Mouse (Mus musculus) embryonic facial prominence, embryonic 12.5 days (tissue): ENCODE data around the gene 4933414I15Rik. TPM values are rescaled to one million over a fixed set of nuclear protein-coding genes. Genes with fewer than 3 reads are reported as not detected.
A peak's percentile ranks its signal among the peaks of the same experiment; 100 is the strongest.

Experiments used
- ATAC-seq: fragments of 200-750 bp; cut with Nextera tagmentation; 2 replicates; pipeline ENCODE4 v1.8.0; 2017; ENCODE audit not compliant: insufficient number of reproducible peaks, insufficient read depth, low FRiP score, low TSS enrichment
- H3K27ac ChIP-seq: fragments of 300-500 bp; sonication (generic); 2 replicates; pipeline ENCODE4 v1.5.1; 2016; ENCODE audit warnings: mild to moderate bottlenecking
- H3K27me3 ChIP-seq: fragments of 300-500 bp; sonication (generic); 2 replicates; pipeline ENCODE4 v1.6.1; 2016; ENCODE audit warnings: mild to moderate bottlenecking, moderate library complexity
- H3K36me3 ChIP-seq: fragments of 300-500 bp; sonication (generic); 2 replicates; pipeline ENCODE4 v1.6.1; 2016; ENCODE audit warnings: mild to moderate bottlenecking
- H3K4me1 ChIP-seq: fragments of 300-500 bp; sonication (generic); 2 replicates; pipeline ENCODE4 v1.6.1; 2016
- H3K4me2 ChIP-seq: fragments of 300-500 bp; sonication (generic); replicated peaks from 2 replicates; pipeline ENCODE4 v1.6.1; 2016; ENCODE audit warnings: mild to moderate bottlenecking, moderate library complexity
- H3K4me3 ChIP-seq: fragments of 300-500 bp; sonication (generic); 2 replicates; pipeline ENCODE4 v1.5.1; 2016; ENCODE audit warnings: mild to moderate bottlenecking
- H3K9ac ChIP-seq: fragments of 300-500 bp; sonication (generic); 2 replicates; pipeline ENCODE4 v1.6.1; 2016; ENCODE audit warnings: mild to moderate bottlenecking, moderate library complexity
- H3K9me3 ChIP-seq: fragments of 300-500 bp; sonication (generic); 2 replicates; pipeline ENCODE4 v1.6.1; 2016; ENCODE audit warnings: mild to moderate bottlenecking, moderate library complexity
- WGBS: fragments of 180-500 bp; shearing (Covaris S2); methylation state at CpG from one replicate; pipeline ENCODE4 v1.1.7; 2016; 5-methylcytosine and 5-hydroxymethylcytosine counted together
- polyA plus RNA-seq: library from polyadenylated mRNA; unstranded; fragments of >200 nt; fragmentation: Nextera tagmentation; extraction: Ambion mirVana; gene quantifications from 2 replicates; pipeline ENCODE4 v1.2.1, GENCODE M21; 2016

Gene 4933414I15Rik
- polyA plus RNA-seq, 1 experiment from 2014 or later: not detected

- Histone ChIP-seq H3K9ac (peak overlapping the region; percentile 70), H3K4me2 (peak overlapping the region; percentile 79), H3K9me3 (no peaks in the 10 kb centered on the region), H3K36me3 (no peaks in the 10 kb centered on the region), H3K27me3 (peaks cover 3% of the 10 kb centered on the region; the same call in 1 of the 2 replicates), H3K4me1 (peaks cover 7% of the 10 kb centered on the region; the same call in 1 of the 2 replicates), H3K27ac (0 out of 2 replicates have a peak overlapping the region, but pooled peaks have one; percentile 23), H3K4me3 (peak overlapping the region; percentile 67)
- ATAC-seq: peak; percentile 45; the same call in 1 of the 2 replicates
- under 1% methylated on average over 16 of the region's 16 CpGs for WGBS
Measured at GRCm38 (mm10) chr11:50931021-50931420, 12.5 kb downstream of the 4933414I15Rik start.

DNA sequence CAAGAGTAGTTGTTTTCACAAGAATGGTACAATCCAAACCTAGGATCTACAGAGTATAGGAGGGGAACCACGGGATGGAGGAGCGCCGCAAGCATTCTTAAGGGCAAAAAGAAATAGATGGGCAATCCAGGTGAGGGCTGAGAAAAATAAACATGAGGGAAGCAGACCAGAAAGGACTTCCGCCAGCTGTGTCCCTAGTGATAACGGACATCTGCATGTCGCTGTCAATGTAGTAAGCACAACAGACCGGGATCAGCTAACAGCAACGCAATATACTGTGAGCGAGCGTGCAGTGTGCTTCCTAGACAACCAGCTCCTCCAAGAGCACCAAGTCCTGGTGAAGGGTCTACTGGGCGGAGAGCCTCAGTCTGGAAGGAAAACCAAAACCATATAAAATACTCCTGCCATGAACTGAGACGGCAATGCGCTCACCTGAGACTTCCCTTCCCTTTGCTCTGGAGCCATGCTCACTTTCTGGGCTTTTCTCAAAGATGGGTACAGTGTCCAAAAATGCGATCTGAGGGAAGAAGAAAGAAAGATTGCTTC, 13.0 kb downstream of the 4933414I15Rik start:
- Histone ChIP-seq H3K9me3 (no peaks in the 10 kb centered on the region), H3K36me3 (no peaks in the 10 kb centered on the region), H3K4me2 (peak overlapping the region; percentile 79), H3K4me3 (peak overlapping the region; percentile 67), H3K27ac (no peak overlapping the region), H3K27me3 (peaks cover 3% of the 10 kb centered on the region; the same call in 1 of the 2 replicates), H3K4me1 (peaks cover 7% of the 10 kb centered on the region; the same call in 1 of the 2 replicates), H3K9ac (peak overlapping the region; percentile 70)
- no peak for ATAC-seq
- WGBS: 30% methylated on average over 14 of the region's 14 CpGs

DNA sequence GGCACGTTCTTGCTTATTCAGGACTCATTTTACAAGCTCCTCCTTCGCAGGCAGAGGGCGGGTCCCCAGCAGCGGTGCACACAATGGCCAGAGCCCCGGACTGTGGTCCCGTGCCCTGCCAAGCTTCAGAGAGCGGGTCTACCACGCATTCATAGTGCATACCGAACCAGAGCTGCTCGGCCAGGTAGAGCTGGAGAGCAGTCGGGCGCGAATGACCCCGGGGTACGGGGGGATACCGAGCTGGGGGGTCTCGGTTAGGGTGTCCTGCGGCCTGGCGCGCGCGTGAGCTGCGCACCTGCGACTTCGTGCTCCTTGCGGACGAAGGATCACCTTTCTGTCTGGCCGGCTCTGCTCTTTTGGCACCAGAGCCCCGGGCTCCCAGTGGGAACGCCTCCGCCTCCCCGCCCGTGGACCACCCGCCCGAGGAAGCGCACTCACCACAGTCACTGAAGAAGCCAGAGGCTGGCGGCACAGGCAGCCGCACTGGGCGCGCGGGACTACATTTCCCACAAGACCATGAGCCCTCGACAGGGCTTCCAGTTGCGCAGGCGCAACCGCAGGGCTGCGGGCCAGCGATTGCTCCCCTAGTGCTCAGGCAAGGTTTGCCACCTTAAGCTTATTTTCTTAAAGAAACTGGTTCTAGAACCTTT, 27.8 kb downstream of the 4933414I15Rik start, which contains the start of gene Zfp2:
Gene Zfp2 (minus strand): TSS at position 495 of the 650 bp plus-strand sequence.
- peak within 1 kb of the TSS; percentile 72 for H3K4me3 ChIP-seq
- H3K27me3 ChIP-seq: no peaks in the 10 kb centered on the region
- ATAC-seq: peak; percentile 94
- WGBS: under 1% methylated on average over 47 of the region's 47 CpGs
- H3K9ac ChIP-seq: peak within 1 kb of the TSS; percentile 59
- peak within 1 kb of the TSS; percentile 37 for H3K4me2 ChIP-seq
- H3K4me1 ChIP-seq: no peaks in the 10 kb centered on the region
- H3K36me3 ChIP-seq: peaks cover 14% of the 10 kb centered on the region
- H3K9me3 ChIP-seq: peaks cover 14% of the 10 kb centered on the region
- H3K27ac ChIP-seq: peak within 1 kb of the TSS; percentile 41; the same call in 1 of the 2 replicates

- Histone ChIP-seq H3K27me3 (no peaks in the 10 kb centered on the region), H3K9me3 (peaks cover 14% of the 10 kb centered on the region), H3K4me3 (no peak overlapping the region), H3K9ac (no peak overlapping the region), H3K36me3 (peaks cover 28% of the 10 kb centered on the region), H3K4me1 (no peaks in the 10 kb centered on the region), H3K4me2 (no peak overlapping the region), H3K27ac (no peak overlapping the region)
- no peak for ATAC-seq
- WGBS: 87% methylated on average over 3 of the region's 3 CpGs
Measured at GRCm38 (mm10) chr11:50914461-50914860, 29.1 kb downstream of the 4933414I15Rik start.

DNA sequence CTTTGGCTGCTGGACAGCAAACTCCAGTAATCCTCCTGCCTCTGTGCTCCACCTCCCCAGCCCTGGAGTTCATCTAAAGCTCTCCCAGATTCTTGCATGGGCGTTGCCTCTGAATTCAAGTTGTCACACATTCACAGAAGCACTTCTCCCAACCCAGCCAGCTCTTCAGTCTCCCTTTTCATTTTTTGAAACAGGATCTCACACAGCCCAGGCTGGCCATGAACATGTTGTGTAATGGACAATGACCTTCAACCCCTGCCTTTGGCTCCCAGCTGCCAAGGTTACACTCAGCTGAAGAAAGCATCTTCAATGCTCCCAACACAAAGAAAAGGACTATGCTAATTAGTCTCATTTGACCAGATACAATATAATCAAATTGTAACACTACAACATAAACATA, 30.3 kb downstream of the 4933414I15Rik start:
- Histone ChIP-seq H3K9me3 (peaks cover 14% of the 10 kb centered on the region), H3K36me3 (peaks cover 39% of the 10 kb centered on the region), H3K4me2 (no peak overlapping the region), H3K9ac (no peak overlapping the region), H3K27me3 (no peaks in the 10 kb centered on the region), H3K27ac (no peak overlapping the region), H3K4me1 (no peaks in the 10 kb centered on the region), H3K4me3 (no peak overlapping the region)
- WGBS: 89% methylated on average over 1 of the region's 1 CpGs
- ATAC-seq: no peak

- 90% methylated on average over 5 of the region's 5 CpGs for WGBS
- ATAC-seq: no peak
Measured at GRCm38 (mm10) chr11:50908136-50908535, 35.4 kb downstream of the 4933414I15Rik start.

GRCm38 (mm10) chr11:50897359-50897758, 46.2 kb downstream of the 4933414I15Rik start:
- Histone ChIP-seq H3K27ac (no peak overlapping the region), H3K9ac (no peak overlapping the region), H3K27me3 (no peaks in the 10 kb centered on the region), H3K36me3 (peaks cover 43% of the 10 kb centered on the region), H3K4me1 (no peaks in the 10 kb centered on the region), H3K4me3 (no peak overlapping the region), H3K4me2 (no peak overlapping the region), H3K9me3 (peaks cover 59% of the 10 kb centered on the region)
- 80% methylated on average over 1 of the region's 1 CpGs for WGBS
- ATAC-seq: no peak

More at GRCm38 (mm10) chr11:50908136-50908535, 35.4 kb downstream of the 4933414I15Rik start:
- Histone ChIP-seq H3K27ac (no peak overlapping the region), H3K36me3 (peaks cover 88% of the 10 kb centered on the region), H3K4me1 (no peaks in the 10 kb centered on the region), H3K4me3 (no peak overlapping the region), H3K27me3 (no peaks in the 10 kb centered on the region), H3K9ac (no peak overlapping the region), H3K9me3 (peaks cover 48% of the 10 kb centered on the region), H3K4me2 (no peak overlapping the region)

- no peak overlapping the region for H3K4me3 ChIP-seq
- H3K27ac ChIP-seq: no peak overlapping the region
- 0 out of 2 replicates have a peak, but pooled peaks cover 2% of the 10 kb centered on the region for H3K36me3 ChIP-seq
- H3K9ac ChIP-seq: no peak overlapping the region
- no peaks in the 10 kb centered on the region for H3K4me1 ChIP-seq
- no peak for ATAC-seq
- whole genome bisulfite sequencing: 61% methylated on average over 2 of the region's 2 CpGs
- H3K4me2 ChIP-seq: no peak overlapping the region
- peaks cover 19% of the 10 kb centered on the region for H3K9me3 ChIP-seq
- H3K27me3 ChIP-seq: no peaks in the 10 kb centered on the region
Measured at GRCm38 (mm10) chr11:50892441-50892840, 51.1 kb downstream of the 4933414I15Rik start.

Other genes with a start within 250 kb of the 4933414I15Rik start
- gene Zfp354c, start 116.0 kb downstream of the 4933414I15Rik start, polyA plus RNA-seq: 53.7 and 54.5 TPM in 2 replicates
- gene Zfp879, start 102.2 kb downstream of the 4933414I15Rik start, polyA plus RNA-seq: 0.77 and 1.1 TPM in 2 replicates
- gene Grm6, start 93.1 kb downstream of the 4933414I15Rik start, polyA plus RNA-seq: not detected in 2 replicates
- gene Zfp454, start 56.1 kb downstream of the 4933414I15Rik start, polyA plus RNA-seq: 13.7 and 15.5 TPM in 2 replicates
- 18.3 and 19.9 TPM in 2 replicates for gene Zfp2, start 27.6 kb downstream of the 4933414I15Rik start, polyA plus RNA-seq
- gene Zfp354b, start 12.1 kb downstream of the 4933414I15Rik start, polyA plus RNA-seq: 1.6 and 1.8 TPM in 2 replicates
- gene Prop1, start 10.0 kb upstream of the 4933414I15Rik start, polyA plus RNA-seq: 1.0 TPM in 1 of 2 replicates, not detected in the other
- not detected in 2 replicates for gene Olfr1378, start 22.8 kb upstream of the 4933414I15Rik start, polyA plus RNA-seq
- not detected in 2 replicates for gene Olfr1377, start 38.2 kb upstream of the 4933414I15Rik start, polyA plus RNA-seq
- gene Olfr51, start 59.8 kb upstream of the 4933414I15Rik start, polyA plus RNA-seq: not detected in 2 replicates
- not detected in 2 replicates for gene Olfr54, start 70.5 kb upstream of the 4933414I15Rik start, polyA plus RNA-seq
- not detected in 2 replicates for gene Olfr1375, start 104.3 kb upstream of the 4933414I15Rik start, polyA plus RNA-seq
- gene Zfp354a, start 115.5 kb upstream of the 4933414I15Rik start, polyA plus RNA-seq: 9.2 and 10.6 TPM in 2 replicates